Mouse (Mus musculus) layer of hippocampus, adult 2 months (tissue): ENCODE results near the gene Cmtm4. TPM values are rescaled to one million over a fixed set of nuclear protein-coding genes. Genes with fewer than 3 reads are reported as not detected.

Experiments
- DNase-seq, 2 experiments: peaks; one replicate each; pipeline ENCODE4 v3.0.0; 2022; ENCODE audit warnings: low spot score in 2 of 2
- H3K27ac ChIP-seq: fragments of 200-600 bp; 2 replicates; pipeline ENCODE4 v1.8.1; 2022
- H3K4me3 ChIP-seq: fragments of 200-600 bp; 2 replicates; pipeline ENCODE4 v1.8.1; 2022; ENCODE audit warnings: mild to moderate bottlenecking
- CTCF ChIP-seq: fragments of 200-600 bp; conservative IDR thresholded peaks from 2 replicates; pipeline ENCODE4 v1.8.1; 2022; ENCODE audit warnings: antibody characterized with exemption, mild to moderate bottlenecking, moderate library complexity
- total RNA-seq, 2 experiments: library from RNA; stranded (reverse); gene quantifications; 2 replicates each; pipeline ENCODE4 v1.2.3; 2021

Cmtm4 gene
- total RNA-seq, 2 experiments from 2014 or later = 59.9 to 62.3 TPM

DNA sequence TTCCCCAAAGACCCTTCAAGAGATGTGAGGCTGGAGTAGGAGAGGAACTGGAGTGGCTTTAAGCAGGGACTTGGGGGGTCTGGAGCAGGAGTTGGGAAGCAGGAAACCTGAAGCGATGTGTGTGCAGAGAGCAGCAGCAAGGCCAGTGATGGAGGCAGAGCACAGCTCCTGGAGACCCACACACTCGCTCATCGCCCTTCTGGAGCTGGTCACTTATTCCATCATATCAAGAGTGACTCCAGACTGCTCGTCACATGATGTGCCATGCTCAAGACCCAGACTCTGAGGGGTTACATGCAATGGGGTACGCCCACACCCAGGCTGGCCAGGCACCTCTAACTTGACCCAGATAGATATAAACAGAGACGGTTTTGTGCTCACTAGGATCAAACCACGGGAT, 15.3 kb downstream of the Cmtm4 start:
- TF ChIP-seq CTCF = no peak
- no peak for DNase-seq
- no peak overlapping the region for H3K4me3 ChIP-seq
- H3K27ac ChIP-seq = no peak overlapping the region

- TF ChIP-seq CTCF = no peak
- Histone ChIP-seq H3K27ac (no peak overlapping the region), H3K4me3 (no peak overlapping the region)
- DNase-seq = no peak
These were observed 16.2 kb downstream of the Cmtm4 start for GRCm38 (mm10) chr8:104379301-104379836.

DNA sequence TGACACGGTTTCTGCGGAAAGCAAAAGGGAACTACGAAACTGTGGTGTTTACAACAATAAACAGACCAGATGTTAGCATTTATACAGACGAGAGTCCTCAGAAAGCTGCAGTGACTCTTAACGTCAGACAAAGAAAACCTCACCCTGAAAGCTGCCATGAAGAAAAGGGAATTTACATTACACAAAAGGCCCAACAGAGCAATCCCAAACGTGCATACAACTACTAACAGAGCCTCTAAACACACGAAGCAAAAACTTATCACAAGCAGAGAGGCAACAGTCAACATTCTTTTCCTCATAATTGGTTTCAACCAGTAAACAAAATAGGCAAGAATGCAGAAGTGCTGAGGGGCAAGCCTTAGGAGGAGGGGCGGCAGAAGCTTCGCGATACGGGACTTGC, 18.9 kb downstream of the Cmtm4 start:
- no peak for DNase-seq
- H3K27ac ChIP-seq = no peak overlapping the region

DNA sequence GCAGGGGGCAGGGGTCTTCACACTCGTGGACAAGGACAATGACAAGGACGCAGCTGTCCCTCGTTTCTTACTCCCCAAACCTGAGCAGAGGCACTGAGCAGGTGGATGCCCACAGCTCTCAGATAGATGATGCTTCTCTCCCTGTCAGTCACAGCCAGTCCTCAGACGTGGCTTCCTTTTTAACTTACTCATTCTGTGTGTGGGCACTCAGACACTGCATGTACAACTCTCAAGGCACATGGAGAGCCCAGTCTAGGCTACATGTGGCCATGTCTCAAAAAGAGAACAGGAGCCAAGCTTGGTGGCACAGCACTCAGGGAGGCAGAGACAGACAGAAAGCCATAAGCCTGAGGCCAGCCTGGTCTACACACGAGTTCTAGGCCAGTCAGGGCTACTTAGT, 19.6 kb downstream of the Cmtm4 start:
- H3K4me3 ChIP-seq = no peak overlapping the region
- TF ChIP-seq CTCF = no peak
- peak overlapping the region; percentile 43; the same call in 1 of the 2 replicates for H3K27ac ChIP-seq
- DNase-seq = no peak

More for the DNA sequence above, 18.9 kb downstream of the Cmtm4 start:
- no peak for TF ChIP-seq CTCF
- H3K4me3 ChIP-seq = no peak overlapping the region

DNA sequence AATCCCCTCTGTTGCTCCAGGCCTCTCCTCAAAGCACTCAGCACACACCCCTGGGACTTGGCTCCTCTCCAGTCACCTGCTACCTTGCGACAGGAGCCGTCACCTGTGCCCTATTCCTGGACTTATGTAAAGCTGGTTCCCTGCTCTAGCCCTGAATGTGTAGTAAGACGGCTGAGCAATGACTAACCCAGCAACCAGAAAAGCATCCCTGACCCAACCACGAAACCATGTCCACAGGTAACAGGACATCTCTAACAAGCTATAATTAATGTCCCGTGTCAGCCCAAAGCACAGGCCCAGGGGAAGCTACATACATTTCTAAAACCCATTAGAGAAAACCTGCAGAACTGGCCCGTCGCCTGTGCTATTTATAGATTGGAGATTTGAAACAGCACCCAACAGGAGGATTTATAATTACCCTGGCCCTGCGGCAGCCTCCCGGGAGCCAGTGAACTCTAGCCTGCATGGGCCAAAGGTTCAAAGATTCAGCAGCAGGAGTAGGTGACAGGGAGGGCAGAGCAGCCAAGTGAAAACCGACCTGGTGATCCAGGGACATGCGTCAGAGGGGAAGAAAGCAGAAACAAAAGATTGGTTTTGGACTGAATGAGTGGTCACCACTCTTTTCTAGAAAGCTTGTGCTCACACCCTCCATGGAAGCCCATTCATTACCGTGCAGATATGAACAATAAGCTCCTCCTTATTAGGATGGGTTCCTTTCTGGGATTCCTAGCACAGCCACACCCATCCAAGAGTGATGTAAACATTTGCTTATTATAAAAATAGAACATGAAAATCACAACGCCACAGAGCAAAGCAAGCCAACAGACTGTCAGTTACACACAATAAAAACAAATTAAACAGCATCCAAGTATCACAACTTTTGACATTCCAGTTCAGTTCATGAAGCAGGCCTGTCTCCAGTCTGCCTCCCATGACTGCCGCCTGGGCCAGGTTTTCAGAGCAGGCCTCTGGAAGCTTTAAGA, 20.5 kb downstream of the Cmtm4 start:
- no peak for DNase-seq
- TF ChIP-seq CTCF = no peak
- no peak overlapping the region for H3K4me3 ChIP-seq
- H3K27ac ChIP-seq = peak overlapping the region; percentile 43; the same call in 1 of the 2 replicates

GRCm38 (mm10) chr8:104374269-104374668, 21.3 kb downstream of the Cmtm4 start:
- TF ChIP-seq CTCF = no peak
- DNase-seq = no peak
- H3K27ac ChIP-seq = no peak overlapping the region
- H3K4me3 ChIP-seq = no peak overlapping the region

- Histone ChIP-seq H3K4me3 (no peak overlapping the region), H3K27ac (no peak overlapping the region)
- TF ChIP-seq CTCF = peak; percentile 66
- DNase-seq = no peak
These were observed 21.8 kb downstream of the Cmtm4 start for GRCm38 (mm10) chr8:104373779-104374178.

GRCm38 (mm10) chr8:104371121-104371520, 24.5 kb downstream of the Cmtm4 start:
- TF ChIP-seq CTCF = no peak
- Histone ChIP-seq H3K4me3 (no peak overlapping the region), H3K27ac (no peak overlapping the region)
- DNase-seq = no peak

GRCm38 (mm10) chr8:104370071-104370470, 25.5 kb downstream of the Cmtm4 start:
- DNase-seq = no peak
- H3K4me3 ChIP-seq = no peak overlapping the region; the same call in 1 of the 2 replicates
- TF ChIP-seq CTCF = no peak
- H3K27ac ChIP-seq = no peak overlapping the region

- H3K4me3 ChIP-seq = no peak overlapping the region; the same call in 1 of the 2 replicates
- 0 out of 2 replicates have a peak overlapping the region, but pooled peaks have one; percentile 32 for H3K27ac ChIP-seq
- TF ChIP-seq CTCF = no peak
- no peak for DNase-seq
These were observed 26.0 kb downstream of the Cmtm4 start for GRCm38 (mm10) chr8:104369591-104369990.

GRCm38 (mm10) chr8:104367398-104367797, 28.2 kb downstream of the Cmtm4 start:
- no peak overlapping the region for H3K4me3 ChIP-seq
- no peak overlapping the region for H3K27ac ChIP-seq
- no peak for DNase-seq
- no peak for TF ChIP-seq CTCF

GRCm38 (mm10) chr8:104365695-104366094, 29.9 kb downstream of the Cmtm4 start:
- Histone ChIP-seq H3K4me3 (no peak overlapping the region), H3K27ac (no peak overlapping the region)
- TF ChIP-seq CTCF = no peak
- no peak for DNase-seq

GRCm38 (mm10) chr8:104359778-104360456, 35.7 kb downstream of the Cmtm4 start:
- TF ChIP-seq CTCF = no peak

More at GRCm38 (mm10) chr8:104359778-104360456, 35.7 kb downstream of the Cmtm4 start:
- no peak overlapping the region for H3K27ac ChIP-seq
- DNase-seq = no peak
- H3K4me3 ChIP-seq = no peak overlapping the region
